23 mouse cellular contexts compared by ENCODE assay signal in genomic region chr12:100402296-100403004, GRCm38 (mm10).
DNase-seq lines count a peak whose midpoint lies in the region; ATAC-seq and TF ChIP-seq lines count a peak whose summit lies in the region.
"Had no signal": no experiment of that assay in that cellular context is flagged by ENCODE, and none has a peak within 500 bp of the region (broad histone marks: within the 10 kb centered on the region; RNA-seq: fewer than 3 reads in every experiment).

No protein-coding gene starts in this region.

- DNase-seq in gastrocnemius, adult 2 months, result peak; percentile 81
- no peak for DNase-seq in gastrocnemius, postnatal 10 days
- peak; percentile 20 for DNase-seq in NIH3T3 (ENCODE audit: low read depth)
- DNase-seq in brain, adult 2 months (ENCODE audit: low read depth, low spot score), result peak; percentile 81
- peak; percentile 46 for DNase-seq in gastrocnemius, postnatal 14 days
- no peak for DNase-seq in ovary, postnatal 10 days (ENCODE audit: low spot score)
- no peak for DNase-seq in midbrain, embryonic 10.5 days (ENCODE audit: low spot score)
- DNase-seq in forebrain, postnatal 0 days, result no peak
- DNase-seq: adrenal gland, adult 8-10 months; kidney, adult 2 months; liver, embryonic 13.5 days; lung, embryonic 14.5 days; lung, postnatal 36 days; midbrain, embryonic 14.5 days; right cerebral cortex, adult 18-20 months; spleen, adult 18-20 months; thymus, postnatal 14 days had no signal

- intact Hi-C loops in gastrocnemius, adult 2 months (cut with DNase I), result no loop called here
- intact Hi-C loops in gastrocnemius, postnatal 14 days (cut with DNase I; ENCODE audit: low total_unique reads), result no loop called here

- H3K4me2 ChIP-seq in forebrain, postnatal 0 days (ENCODE audit: low read depth), result no peak overlapping the region
- H3K4me2 ChIP-seq: embryonic facial prominence, embryonic 12.5 days; hindbrain, embryonic 15.5 days; liver, embryonic 13.5 days; lung, embryonic 14.5 days had no signal

- no peaks in the 10 kb centered on the region for H3K9me3 ChIP-seq in midbrain, embryonic 10.5 days (replicated peaks)
- H3K9me3 ChIP-seq in forebrain, postnatal 0 days (ENCODE audit: low read length), result no peaks in the 10 kb centered on the region
- H3K9me3 ChIP-seq: embryonic facial prominence, embryonic 12.5 days; heart, embryonic 10.5 days; hindbrain, embryonic 15.5 days; liver, embryonic 13.5 days; megakaryocyte, embryonic 14.5 days had no signal

- no peak overlapping the region for H3K4me3 ChIP-seq in gastrocnemius, adult 2 months
- no peak overlapping the region for H3K4me3 ChIP-seq in midbrain, embryonic 10.5 days
- no peak overlapping the region for H3K4me3 ChIP-seq in forebrain, postnatal 0 days (ENCODE audit: low read depth, low read length)
- H3K4me3 ChIP-seq: embryonic facial prominence, embryonic 12.5 days; heart, embryonic 10.5 days; hindbrain, embryonic 15.5 days; liver, embryonic 13.5 days; megakaryocyte, embryonic 14.5 days had no signal

- ATAC-seq in forebrain, postnatal 0 days, result no peak
- ATAC-seq: activated CD4-positive, CD25-positive, alpha-beta regulatory T cell, adult 4 months had no signal

- H3K9ac ChIP-seq in forebrain, postnatal 0 days, result no peak overlapping the region
- H3K9ac ChIP-seq: embryonic facial prominence, embryonic 12.5 days; hindbrain, embryonic 15.5 days; liver, embryonic 13.5 days; lung, embryonic 14.5 days had no signal

- peaks cover 10% of the 10 kb centered on the region for H3K4me1 ChIP-seq in midbrain, embryonic 10.5 days
- H3K4me1 ChIP-seq in forebrain, postnatal 0 days (ENCODE audit: insufficient read depth), result peaks cover 12% of the 10 kb centered on the region

- peaks cover 51% of the 10 kb centered on the region for H3K36me3 ChIP-seq in midbrain, embryonic 10.5 days
- H3K36me3 ChIP-seq in forebrain, postnatal 0 days (ENCODE audit: insufficient read depth), result peaks cover 35% of the 10 kb centered on the region; the same call in 1 of the 2 replicates
- H3K36me3 ChIP-seq: liver, embryonic 13.5 days had no signal

- no peaks in the 10 kb centered on the region for H3K27me3 ChIP-seq in midbrain, embryonic 10.5 days (ENCODE audit: low read depth, poor library complexity, severe bottlenecking)
- no peaks in the 10 kb centered on the region for H3K27me3 ChIP-seq in forebrain, postnatal 0 days (ENCODE audit: insufficient read depth, low read length)
- H3K27me3 ChIP-seq: embryonic facial prominence, embryonic 12.5 days; hindbrain, embryonic 15.5 days; liver, embryonic 13.5 days; megakaryocyte, embryonic 14.5 days had no signal

- WGBS in midbrain, embryonic 10.5 days, result 91% methylated on average over 10 of the region's 10 CpGs
- WGBS in forebrain, postnatal 0 days, result 89% methylated on average over 10 of the region's 10 CpGs

- no peak for TF ChIP-seq CTCF in gastrocnemius, adult 2 months (IDR thresholded peaks at IDR 0.05)
- TF ChIP-seq CTCF in forebrain, postnatal 0 days (IDR thresholded peaks at IDR 0.05; ENCODE audit: low read depth), result no peak

- peak overlapping the region; percentile 95 for H3K27ac ChIP-seq in gastrocnemius, adult 2 months
- no peak overlapping the region for H3K27ac ChIP-seq in midbrain, embryonic 10.5 days (replicated peaks)
- no peak overlapping the region for H3K27ac ChIP-seq in forebrain, postnatal 0 days (ENCODE audit: low read depth, low read length)
- H3K27ac ChIP-seq: embryonic facial prominence, embryonic 12.5 days; heart, embryonic 10.5 days; hindbrain, embryonic 15.5 days; kidney, postnatal 0 days; liver, embryonic 13.5 days had no signal

Comparison
In these comparisons a context has a peak if more than half of its experiments do, and no peak if none do; other contexts are left out.
1. DNase-seq: peak in gastrocnemius, adult 2 months (single experiment), NIH3T3 (single experiment), brain, adult 2 months (single experiment) and gastrocnemius, postnatal 14 days (single experiment); none in gastrocnemius, postnatal 10 days (single experiment), ovary, postnatal 10 days (single experiment), midbrain, embryonic 10.5 days (single experiment) and forebrain, postnatal 0 days (single experiment).